Mouse (Mus musculus) midbrain, embryonic 13.5 days (tissue): ENCODE results near the gene Vezt. TPM values are rescaled to one million over a fixed set of nuclear protein-coding genes. Genes with fewer than 3 reads are reported as not detected.

Experiments used
- ATAC-seq: fragments of 200-750 bp; cut with Nextera tagmentation; 2 replicates; pipeline ENCODE4 v1.8.0; 2017; ENCODE audit warnings: mild to moderate bottlenecking, moderate TSS enrichment, moderate library complexity
- H3K27ac ChIP-seq: fragments of 300-500 bp; sonication (generic); 2 replicates; pipeline ENCODE4 v1.5.1; 2015; ENCODE audit warnings: inconsistent platforms, mild to moderate bottlenecking, moderate library complexity
- H3K27me3 ChIP-seq: fragments of 300-500 bp; sonication (generic); 2 replicates; pipeline ENCODE4 v1.6.1; 2015; ENCODE audit warnings: mild to moderate bottlenecking, inconsistent platforms
- H3K36me3 ChIP-seq: fragments of 300-500 bp; sonication (generic); 2 replicates; pipeline ENCODE4 v1.6.1; 2015; ENCODE audit warnings: mild to moderate bottlenecking, inconsistent platforms
- H3K4me1 ChIP-seq: fragments of 300-500 bp; sonication (generic); replicated peaks from 2 replicates; pipeline ENCODE4 v1.6.1; 2015; ENCODE audit warnings: inconsistent platforms
- H3K4me2 ChIP-seq: fragments of 300-500 bp; sonication (generic); replicated peaks from 2 replicates; pipeline ENCODE4 v1.6.1; 2015; ENCODE audit warnings: moderate library complexity, mild to moderate bottlenecking, inconsistent platforms
- H3K4me3 ChIP-seq: fragments of 300-500 bp; sonication (generic); replicated peaks from 2 replicates; pipeline ENCODE4 v1.5.1; 2015; ENCODE audit warnings: mild to moderate bottlenecking, inconsistent platforms
- H3K9ac ChIP-seq: fragments of 300-500 bp; sonication (generic); replicated peaks from 2 replicates; pipeline ENCODE4 v1.6.1; 2015; ENCODE audit warnings: mild to moderate bottlenecking, inconsistent platforms
- H3K9me3 ChIP-seq: fragments of 300-500 bp; sonication (generic); 2 replicates; pipeline ENCODE4 v1.6.1; 2016; ENCODE audit warnings: mild to moderate bottlenecking, inconsistent platforms
- WGBS: fragments of 180-500 bp; shearing (Covaris S2); methylation state at CpG from one replicate; pipeline ENCODE4 v1.1.7; 2015; 5-methylcytosine and 5-hydroxymethylcytosine counted together
- polyA plus RNA-seq: library from polyadenylated mRNA; unstranded; fragments of >200 nt; fragmentation: Nextera tagmentation; extraction: Ambion mirVana; gene quantifications from 2 replicates; pipeline ENCODE4 v1.2.1, GENCODE M21; 2015

Gene Vezt
- polyA plus RNA-seq, 1 experiment from 2014 or later, result 66.4 TPM

- Histone ChIP-seq H3K27ac (no peak overlapping the region), H3K9ac (no peak overlapping the region), H3K4me2 (no peak overlapping the region), H3K9me3 (no peaks in the 10 kb centered on the region), H3K27me3 (no peaks in the 10 kb centered on the region), H3K36me3 (peaks cover 80% of the 10 kb centered on the region), H3K4me3 (no peak overlapping the region), H3K4me1 (no peaks in the 10 kb centered on the region)
- WGBS, result 92% methylated on average over 10 of the region's 10 CpGs
- no peak for ATAC-seq
Observed at GRCm38 (mm10) chr10:94000223-94000622, 35.4 kb downstream of the Vezt start.

- Histone ChIP-seq H3K36me3 (peaks cover 86% of the 10 kb centered on the region), H3K9me3 (no peaks in the 10 kb centered on the region), H3K9ac (no peak overlapping the region), H3K27ac (no peak overlapping the region), H3K27me3 (no peaks in the 10 kb centered on the region), H3K4me1 (no peaks in the 10 kb centered on the region), H3K4me3 (no peak overlapping the region), H3K4me2 (no peak overlapping the region)
- ATAC-seq, result no peak
- 89% methylated on average over 1 of the region's 1 CpGs for WGBS
Observed at GRCm38 (mm10) chr10:93999357-93999756, 36.3 kb downstream of the Vezt start.

GRCm38 (mm10) chr10:93995100-93995499 lies 40.5 kb downstream of the Vezt start:
- no peak overlapping the region for H3K27ac ChIP-seq
- no peak for ATAC-seq
- H3K4me1 ChIP-seq, result no peaks in the 10 kb centered on the region
- no peak overlapping the region for H3K4me3 ChIP-seq
- no peak overlapping the region for H3K9ac ChIP-seq
- no peak overlapping the region for H3K4me2 ChIP-seq
- H3K27me3 ChIP-seq, result no peaks in the 10 kb centered on the region
- peaks cover 86% of the 10 kb centered on the region for H3K36me3 ChIP-seq
- 92% methylated on average over 1 of the region's 1 CpGs for WGBS
- H3K9me3 ChIP-seq, result no peaks in the 10 kb centered on the region

- Histone ChIP-seq H3K36me3 (peaks cover 86% of the 10 kb centered on the region), H3K27ac (no peak overlapping the region), H3K4me1 (no peaks in the 10 kb centered on the region), H3K4me3 (no peak overlapping the region), H3K9me3 (no peaks in the 10 kb centered on the region), H3K27me3 (no peaks in the 10 kb centered on the region), H3K9ac (no peak overlapping the region), H3K4me2 (no peak overlapping the region)
- 95% methylated on average over 10 of the region's 10 CpGs for WGBS
- no peak for ATAC-seq
Observed at GRCm38 (mm10) chr10:93994136-93994535, 41.5 kb downstream of the Vezt start.

GRCm38 (mm10) chr10:93985357-93985756 lies 50.3 kb downstream of the Vezt start:
- H3K27ac ChIP-seq, result no peak overlapping the region
- peaks cover 69% of the 10 kb centered on the region for H3K36me3 ChIP-seq
- no peak overlapping the region for H3K4me2 ChIP-seq
- H3K4me3 ChIP-seq, result no peak overlapping the region
- H3K9me3 ChIP-seq, result no peaks in the 10 kb centered on the region
- H3K4me1 ChIP-seq, result no peaks in the 10 kb centered on the region
- H3K9ac ChIP-seq, result no peak overlapping the region
- ATAC-seq, result no peak
- no peaks in the 10 kb centered on the region for H3K27me3 ChIP-seq

GRCm38 (mm10) chr10:93969306-93969705 lies 66.3 kb downstream of the Vezt start:
- Histone ChIP-seq H3K36me3 (peaks cover 67% of the 10 kb centered on the region), H3K4me3 (no peak overlapping the region), H3K27me3 (no peaks in the 10 kb centered on the region), H3K4me1 (no peaks in the 10 kb centered on the region), H3K27ac (no peak overlapping the region), H3K9me3 (no peaks in the 10 kb centered on the region), H3K4me2 (no peak overlapping the region), H3K9ac (no peak overlapping the region)
- 33% methylated on average over 10 of the region's 10 CpGs for WGBS
- ATAC-seq, result no peak

- no peak overlapping the region for H3K27ac ChIP-seq
- no peak overlapping the region for H3K9ac ChIP-seq
- H3K27me3 ChIP-seq, result no peaks in the 10 kb centered on the region
- H3K4me3 ChIP-seq, result no peak overlapping the region
- no peak for ATAC-seq
- H3K9me3 ChIP-seq, result no peaks in the 10 kb centered on the region
- H3K36me3 ChIP-seq, result peaks cover 57% of the 10 kb centered on the region
- no peak overlapping the region for H3K4me2 ChIP-seq
- no peaks in the 10 kb centered on the region for H3K4me1 ChIP-seq
Observed at GRCm38 (mm10) chr10:93967486-93967885, 68.1 kb downstream of the Vezt start.

- Histone ChIP-seq H3K4me2 (no peak overlapping the region), H3K9me3 (no peaks in the 10 kb centered on the region), H3K27ac (no peak overlapping the region), H3K4me1 (no peaks in the 10 kb centered on the region), H3K9ac (no peak overlapping the region), H3K4me3 (no peak overlapping the region), H3K27me3 (no peaks in the 10 kb centered on the region), H3K36me3 (no peaks in the 10 kb centered on the region)
- ATAC-seq, result no peak
- WGBS, result 94% methylated on average over 3 of the region's 3 CpGs
Observed at GRCm38 (mm10) chr10:93954023-93954422, 81.6 kb downstream of the Vezt start.

- Histone ChIP-seq H3K36me3 (no peaks in the 10 kb centered on the region), H3K27ac (no peak overlapping the region), H3K9me3 (no peaks in the 10 kb centered on the region), H3K4me3 (no peak overlapping the region), H3K9ac (no peak overlapping the region), H3K4me1 (no peaks in the 10 kb centered on the region), H3K4me2 (no peak overlapping the region), H3K27me3 (no peaks in the 10 kb centered on the region)
- 91% methylated on average over 7 of the region's 7 CpGs for WGBS
- no peak for ATAC-seq
Observed at GRCm38 (mm10) chr10:93953504-93953903, 82.1 kb downstream of the Vezt start.

GRCm38 (mm10) chr10:93950991-93951390 lies 84.6 kb downstream of the Vezt start:
- Histone ChIP-seq H3K9me3 (no peaks in the 10 kb centered on the region), H3K4me2 (no peak overlapping the region), H3K27me3 (no peaks in the 10 kb centered on the region), H3K4me3 (no peak overlapping the region), H3K27ac (no peak overlapping the region), H3K36me3 (no peaks in the 10 kb centered on the region), H3K9ac (no peak overlapping the region), H3K4me1 (no peaks in the 10 kb centered on the region)
- WGBS, result 95% methylated on average over 3 of the region's 3 CpGs
- no peak for ATAC-seq

GRCm38 (mm10) chr10:93949921-93950320 lies 85.7 kb downstream of the Vezt start:
- no peak overlapping the region for H3K9ac ChIP-seq
- 98% methylated on average over 2 of the region's 2 CpGs for WGBS
- H3K27me3 ChIP-seq, result no peaks in the 10 kb centered on the region
- no peaks in the 10 kb centered on the region for H3K36me3 ChIP-seq
- no peak overlapping the region for H3K4me2 ChIP-seq
- H3K4me3 ChIP-seq, result no peak overlapping the region
- no peaks in the 10 kb centered on the region for H3K4me1 ChIP-seq
- H3K27ac ChIP-seq, result no peak overlapping the region
- H3K9me3 ChIP-seq, result no peaks in the 10 kb centered on the region
- ATAC-seq, result no peak

- Histone ChIP-seq H3K36me3 (no peaks in the 10 kb centered on the region), H3K27ac (no peak overlapping the region), H3K9me3 (no peaks in the 10 kb centered on the region), H3K4me2 (no peak overlapping the region), H3K9ac (no peak overlapping the region), H3K4me3 (no peak overlapping the region), H3K4me1 (no peaks in the 10 kb centered on the region), H3K27me3 (no peaks in the 10 kb centered on the region)
- 73% methylated on average over 9 of the region's 9 CpGs for WGBS
- ATAC-seq, result no peak
Observed at GRCm38 (mm10) chr10:93945843-93946499, 89.6 kb downstream of the Vezt start.

- WGBS, result 54% methylated on average over 4 of the region's 4 CpGs
- ATAC-seq, result no peak
- H3K27me3 ChIP-seq, result no peaks in the 10 kb centered on the region
- no peaks in the 10 kb centered on the region for H3K4me1 ChIP-seq
- H3K9me3 ChIP-seq, result no peaks in the 10 kb centered on the region
- no peak overlapping the region for H3K9ac ChIP-seq
- H3K27ac ChIP-seq, result no peak overlapping the region
- H3K36me3 ChIP-seq, result no peaks in the 10 kb centered on the region
- H3K4me3 ChIP-seq, result no peak overlapping the region
- no peak overlapping the region for H3K4me2 ChIP-seq
Observed at GRCm38 (mm10) chr10:93945364-93945763, 90.3 kb downstream of the Vezt start.
